Mouse (Mus musculus): ENCODE measurements at regions not wholly inside any gene's neighbourhood (a gene's known extent, or its start where the extent isn't known, plus 50 kb on each side); places are given as distances from the start of the nearest gene placed in this dataset.

DNA sequence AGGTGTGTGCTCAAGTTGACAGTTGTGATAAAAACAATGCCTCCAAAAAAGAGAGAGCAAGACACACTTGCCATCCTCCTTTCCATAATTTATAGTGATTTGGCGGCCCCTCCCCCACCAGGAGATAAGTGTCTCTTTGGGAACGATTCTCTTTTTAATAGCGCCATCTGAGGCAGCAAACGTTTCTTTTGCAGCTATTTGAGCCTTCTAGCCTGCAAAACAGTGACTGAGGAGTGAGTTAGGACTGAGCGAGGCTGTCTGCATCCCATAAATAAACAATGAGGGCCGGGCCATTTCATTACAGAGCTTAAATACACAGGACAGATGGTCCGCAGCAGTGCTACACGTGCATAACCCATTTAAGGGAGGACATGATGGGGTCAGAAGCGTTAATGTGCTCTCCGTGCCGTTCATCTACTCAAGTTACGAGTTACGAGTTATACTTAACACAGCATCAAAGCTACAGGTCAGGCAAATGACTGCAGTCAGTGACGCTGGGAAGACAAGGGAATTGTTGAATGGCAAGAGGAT is 99.0 kb upstream of the Slc25a26 start:
- TF ChIP-seq USF1 (IDR thresholded peaks at IDR 0.05; ENCODE audit: low read depth) (no peak), POLR2A (IDR thresholded peaks at IDR 0.05; ENCODE audit: insufficient read length, low read depth) (no peak), POLR2AphosphoS2 (IDR thresholded peaks at IDR 0.05; ENCODE audit: insufficient read length, low read depth) (no peak), MYOD1 (IDR thresholded peaks at IDR 0.05; ENCODE audit: control insufficient read depth in 1 of 3, insufficient read length in 2 of 3, low read depth in 2 of 3) (no peak), REST (IDR thresholded peaks at IDR 0.05; ENCODE audit: insufficient read depth, insufficient read length) (no peak), MAX (IDR thresholded peaks at IDR 0.05; ENCODE audit: low read depth) (no peak), E2F4 (IDR thresholded peaks at IDR 0.05; ENCODE audit: insufficient read depth) (no peak)
